Mouse (Mus musculus) urinary bladder, adult 2 months (tissue): ENCODE data around the gene Cnot6. TPM values are rescaled to one million over a fixed set of nuclear protein-coding genes. Genes with fewer than 3 reads are reported as not detected.

ENCODE experiments used
- DNase-seq: peaks from one replicate; pipeline ENCODE4 v3.0.0; 2022; ENCODE audit warnings: low spot score
- polyA plus RNA-seq: library from polyadenylated mRNA; depleted of rRNA; stranded (reverse); fragments of >200 nt; gene quantifications from 2 replicates; pipeline ENCODE4 v1.2.3, GENCODE M21; 2012; rRNA removed

Cnot6 gene
- polyA plus RNA-seq = 27.7 and 29.9 TPM in 2 replicates

GRCm38 (mm10) chr11:49712555-49713335, at the start of gene Cnot6:
Gene Cnot6, minus strand, starts transcription at chr11:49712723.
- peak; percentile 96 for DNase-seq

DNA sequence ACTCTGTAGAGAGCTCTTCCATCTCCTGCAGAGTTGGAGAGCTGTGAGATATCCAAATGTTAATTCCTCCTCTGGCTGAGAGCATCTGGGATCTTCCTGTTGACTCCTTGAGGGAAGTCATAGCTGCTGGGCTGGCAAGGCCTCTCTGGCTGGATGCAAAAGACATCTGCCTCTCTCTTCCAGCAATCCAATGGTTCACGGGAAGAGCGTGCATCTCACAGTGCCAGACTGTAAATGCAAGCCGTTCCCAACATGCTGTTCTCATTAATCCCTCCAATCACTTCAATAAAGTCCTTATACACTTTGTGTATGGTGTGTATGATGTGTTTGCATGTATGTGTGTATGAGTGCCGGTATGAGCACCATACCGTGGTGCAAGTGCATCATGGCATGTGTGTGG, 48.6 kb upstream of the Cnot6 start:
- DNase-seq = no peak

DNA sequence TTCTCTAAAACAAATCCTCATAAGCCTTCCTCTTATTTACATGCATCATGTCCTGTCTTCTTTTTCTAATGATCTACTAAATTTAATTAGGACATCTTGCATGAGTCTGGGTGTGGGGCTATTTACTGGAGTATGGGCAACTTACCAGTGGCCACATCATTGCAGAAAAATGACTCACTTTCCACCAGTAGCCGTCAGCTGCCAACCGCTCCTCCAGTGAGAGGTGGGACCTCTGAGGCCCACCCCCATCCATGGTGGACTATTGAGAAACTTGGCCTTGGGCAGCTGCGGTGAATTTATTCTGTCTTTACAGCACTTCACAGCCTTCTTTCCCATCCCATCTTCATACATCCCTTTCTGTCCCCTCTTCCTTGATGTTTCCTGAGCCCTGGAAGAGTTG, 45.6 kb upstream of the Cnot6 start:
- no peak for DNase-seq

GRCm38 (mm10) chr11:49754958-49755665, 42.6 kb upstream of the Cnot6 start:
- no peak for DNase-seq

GRCm38 (mm10) chr11:49746756-49747155, 34.2 kb upstream of the Cnot6 start:
- DNase-seq = no peak

DNA sequence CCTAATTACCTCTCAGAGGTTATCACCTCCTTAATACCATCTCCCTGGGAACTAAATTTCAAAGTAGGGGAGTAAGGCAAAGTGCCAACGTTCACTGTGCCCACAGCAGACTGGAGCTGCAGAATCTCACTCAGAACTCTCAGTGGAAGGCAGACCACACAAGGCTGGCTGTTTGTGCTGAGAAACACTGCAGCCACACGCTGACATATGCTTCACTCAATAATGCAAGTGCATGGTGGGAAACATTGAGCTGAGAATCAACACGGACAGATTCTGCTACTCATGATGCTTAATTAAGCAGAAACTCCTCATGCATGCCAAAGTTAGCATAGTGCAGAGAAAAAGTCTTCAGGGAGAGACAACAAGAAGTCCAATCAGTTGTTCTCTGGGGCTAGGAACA, 33.3 kb upstream of the Cnot6 start:
- no peak for DNase-seq

DNA sequence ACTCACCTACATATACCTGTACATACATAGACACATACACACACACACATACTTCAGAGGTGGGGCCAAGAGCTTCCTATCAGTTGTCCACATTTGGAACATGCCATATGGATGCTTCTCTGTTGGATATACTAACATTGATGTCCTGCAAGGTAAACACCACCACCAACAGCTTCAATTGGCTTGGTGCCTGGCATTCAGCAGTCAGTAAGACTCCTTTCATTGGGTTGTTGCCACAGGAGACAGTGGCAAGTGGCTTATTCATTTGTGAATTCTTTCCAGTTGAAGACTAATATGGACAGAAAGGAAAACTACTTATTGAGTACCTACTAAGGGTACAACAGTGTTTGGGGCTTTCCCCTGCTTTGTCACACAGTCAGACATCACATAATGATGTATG, 32.5 kb upstream of the Cnot6 start:
- DNase-seq = no peak

DNA sequence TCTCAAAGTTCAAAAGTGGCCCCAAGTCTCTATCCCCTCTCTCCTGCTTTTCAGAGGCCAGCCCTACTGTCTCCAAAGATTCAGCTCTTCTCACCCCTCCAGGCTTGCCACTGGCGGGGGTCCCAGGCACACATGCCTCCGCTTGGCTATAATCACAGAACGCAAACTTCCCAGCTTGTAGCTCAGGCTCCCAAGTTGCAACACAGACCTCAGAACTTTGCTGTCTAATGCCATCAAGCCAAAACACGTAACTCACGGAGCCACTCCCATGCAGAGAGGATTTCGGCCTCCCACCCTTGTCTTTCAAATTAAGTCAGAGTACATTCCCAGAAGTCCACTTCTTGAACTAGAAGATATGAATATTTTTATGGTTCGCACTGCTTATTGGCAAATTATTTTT, 31.1 kb upstream of the Cnot6 start:
- no peak for DNase-seq

- DNase-seq = no peak
Observed at GRCm38 (mm10) chr11:49742248-49742647, 29.7 kb upstream of the Cnot6 start.

DNA sequence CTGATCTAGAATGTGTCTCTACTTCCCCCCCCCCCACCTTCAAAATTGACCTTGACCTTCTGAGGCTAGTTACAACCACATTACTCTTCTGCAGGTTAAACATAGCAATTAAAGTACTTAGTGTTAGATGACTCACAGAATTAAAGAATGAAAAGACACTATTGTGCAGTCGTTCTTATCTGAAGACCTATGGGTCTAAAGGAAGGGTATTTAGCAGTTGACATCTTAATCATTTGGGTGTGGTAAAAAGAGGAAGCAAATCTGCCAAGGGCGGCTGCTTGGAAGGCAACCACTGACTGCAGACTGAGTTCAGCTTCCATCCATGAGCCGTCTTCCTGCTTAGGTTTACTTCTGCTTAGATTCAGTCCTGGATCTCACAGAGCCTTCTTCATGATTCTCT, 27.3 kb upstream of the Cnot6 start:
- no peak for DNase-seq

DNA sequence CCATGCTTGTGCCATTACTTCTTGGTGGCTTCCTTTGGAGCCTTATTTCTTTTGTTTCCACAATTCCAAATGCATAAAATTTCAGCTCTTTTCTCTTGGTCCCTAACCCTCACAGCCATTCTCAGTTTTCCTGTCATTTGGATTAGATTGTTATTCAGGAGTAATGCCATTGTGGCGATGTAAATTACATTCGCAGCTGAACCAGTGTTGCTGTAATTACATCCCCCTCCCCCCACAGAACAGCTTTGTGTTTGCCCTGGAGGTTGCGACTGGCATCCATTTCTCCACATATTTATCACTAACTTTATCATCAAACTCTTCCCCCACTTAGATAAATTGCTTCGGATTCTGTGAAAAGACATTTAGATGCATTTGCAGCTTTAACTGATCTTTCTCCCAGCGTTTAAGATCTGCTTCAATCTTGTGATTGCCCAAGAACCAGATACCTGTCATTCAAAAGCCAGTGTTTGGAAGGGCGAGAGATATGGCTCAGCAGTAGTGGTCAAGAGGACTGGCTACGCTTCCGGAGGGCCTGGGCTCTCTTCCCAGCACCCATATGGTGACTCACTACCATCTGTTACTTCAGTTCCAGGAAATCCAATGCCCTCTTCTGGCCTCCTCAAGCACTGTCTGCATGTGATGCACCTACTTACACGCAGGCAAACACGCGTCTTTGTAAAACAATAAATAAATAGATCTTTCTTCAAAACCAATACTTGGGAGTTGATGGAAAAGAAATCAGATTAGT, 26.3 kb upstream of the Cnot6 start:
- no peak for DNase-seq

DNA sequence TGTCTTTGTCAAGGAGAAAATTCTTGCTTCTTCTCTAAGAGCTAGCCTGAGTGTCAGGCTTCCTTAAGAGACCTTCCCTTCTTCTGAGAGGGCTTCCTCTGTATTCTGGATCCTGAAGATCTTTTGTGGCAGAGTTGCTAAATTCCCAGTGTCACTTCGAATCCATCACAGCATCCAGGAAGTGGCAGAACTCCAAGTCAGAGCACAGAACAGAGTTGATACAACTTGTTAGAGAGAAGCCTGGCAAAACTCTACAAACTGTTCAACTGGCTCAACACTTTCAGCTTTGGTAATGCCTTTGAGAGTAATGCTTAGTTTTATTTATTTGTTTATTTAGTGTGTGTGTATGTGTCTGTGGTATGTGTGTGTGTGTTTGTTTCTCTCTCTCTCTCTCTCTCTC, 25.1 kb upstream of the Cnot6 start:
- DNase-seq = no peak

- no peak for DNase-seq
Observed at GRCm38 (mm10) chr11:49734771-49735170, 22.2 kb upstream of the Cnot6 start.

GRCm38 (mm10) chr11:49730275-49730948, 17.9 kb upstream of the Cnot6 start:
- DNase-seq = no peak

GRCm38 (mm10) chr11:49727877-49728276, 15.4 kb upstream of the Cnot6 start:
- DNase-seq = no peak

DNA sequence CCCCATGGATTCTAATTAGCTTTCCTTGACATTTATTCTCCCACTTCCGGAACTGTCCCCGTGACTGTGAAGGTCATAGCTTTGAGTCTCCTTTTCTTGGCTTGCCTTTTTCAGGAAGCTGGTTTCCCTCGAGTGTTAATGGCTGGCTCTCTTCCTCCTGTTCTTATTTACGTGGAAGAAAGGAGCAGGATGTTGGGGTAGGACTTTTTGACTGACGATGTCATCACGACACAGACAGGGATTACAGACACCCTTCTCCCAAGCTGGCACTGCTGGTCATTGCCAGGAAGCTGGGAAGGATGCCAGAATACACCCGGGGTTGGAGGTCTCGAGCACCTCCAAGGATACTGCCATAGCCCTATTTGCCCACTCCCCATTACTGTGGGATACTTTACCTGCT, 14.3 kb upstream of the Cnot6 start:
- DNase-seq = no peak

- no peak for DNase-seq
Observed at GRCm38 (mm10) chr11:49724676-49725075, 12.2 kb upstream of the Cnot6 start.

DNA sequence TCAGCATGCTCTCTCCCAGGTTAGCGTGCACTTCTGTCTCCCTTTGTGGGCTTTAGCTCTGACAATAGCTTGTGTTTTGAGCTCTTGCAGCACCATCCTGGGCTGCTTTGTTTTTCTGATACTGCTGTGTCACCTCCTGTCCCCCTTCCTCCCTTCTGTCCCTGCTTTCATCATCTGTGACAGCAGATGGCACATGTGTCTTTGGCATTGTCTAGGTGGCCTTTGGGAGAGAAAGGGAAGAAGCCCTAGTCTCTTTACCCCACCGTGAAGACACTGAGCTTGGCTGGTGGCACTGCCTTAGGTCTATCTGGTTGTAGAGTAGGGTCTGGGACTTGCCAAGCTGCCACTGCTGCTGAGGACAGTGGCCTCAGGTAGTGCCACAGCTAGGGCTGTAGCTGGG, 10.8 kb upstream of the Cnot6 start:
- DNase-seq = no peak

GRCm38 (mm10) chr11:49722692-49723091, 10.2 kb upstream of the Cnot6 start:
- DNase-seq = no peak

- no peak for DNase-seq
Observed at GRCm38 (mm10) chr11:49721358-49721757, 8.8 kb upstream of the Cnot6 start.

DNA sequence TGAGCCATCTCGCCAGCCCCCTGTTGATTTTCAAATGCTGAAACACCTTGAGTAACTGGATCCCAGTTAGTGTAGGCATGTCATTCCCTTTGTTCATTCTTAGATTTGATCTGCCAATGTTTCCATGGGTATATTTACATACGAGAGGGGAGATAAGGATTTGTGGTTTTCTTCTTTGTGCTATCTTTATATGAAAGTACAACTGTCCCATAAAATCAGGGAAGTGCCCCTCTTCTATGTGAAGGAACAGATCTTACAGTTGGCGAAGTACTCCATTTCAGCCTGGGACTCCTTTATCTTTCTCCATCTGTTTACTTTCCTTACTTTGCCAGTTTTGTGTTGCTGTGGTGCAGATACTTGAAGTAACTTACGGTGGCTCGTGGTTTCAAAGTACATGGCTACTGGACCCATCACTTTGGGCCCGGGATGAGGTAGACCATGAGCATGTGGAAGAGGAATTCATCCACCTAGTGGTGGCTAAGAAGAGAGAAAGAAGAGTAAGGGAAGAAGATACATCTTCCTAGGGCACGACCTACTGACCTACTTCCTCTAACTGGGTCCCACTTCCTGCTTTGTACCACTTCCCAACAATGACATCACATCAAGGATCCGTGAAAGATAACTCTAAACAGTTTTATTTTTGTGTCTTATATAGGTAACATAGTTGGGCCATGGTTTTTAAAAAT, 7.1 kb upstream of the Cnot6 start:
- no peak for DNase-seq
